Mouse (Mus musculus): ENCODE data around the gene Gm11444. TPM values are rescaled to one million over a fixed set of nuclear protein-coding genes. Genes with fewer than 3 reads are reported as not detected.
A peak's percentile ranks its signal among the peaks of the same experiment; 100 is the strongest.

The Gm11444 gene
- not detected in 2 replicates for polyA plus RNA-seq (2015; fragmentation: Nextera tagmentation; extraction: Ambion mirVana)

DNA sequence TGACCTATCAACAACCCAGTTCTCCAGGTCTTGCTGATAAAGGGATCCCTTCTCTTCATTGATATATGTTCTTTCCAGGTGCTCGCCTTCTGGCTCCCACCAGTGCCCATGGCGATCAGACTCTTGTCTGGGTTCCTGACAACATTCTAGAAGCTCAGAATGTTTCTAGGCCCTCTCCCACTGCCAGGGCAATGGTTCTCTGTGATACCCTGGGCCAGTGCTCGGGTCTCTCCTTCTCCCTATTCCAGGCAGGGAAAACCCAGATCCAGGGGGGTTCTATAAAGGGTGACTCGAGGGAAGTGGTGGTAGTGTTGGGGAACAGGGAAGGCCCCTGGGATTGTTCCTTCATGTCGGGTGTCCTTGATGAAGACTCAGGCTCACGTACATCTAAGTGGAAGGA lies at the start of gene Gm11444:
Gene Gm11444 (minus strand): TSS at position 101 of the 400 bp plus-strand sequence.
- Histone ChIP-seq H3K4me2 (peak within 1 kb of the TSS; percentile 62), H3K9ac (no peak within 1 kb of the TSS), H3K4me1 (replicated peaks) (no peaks in the 10 kb centered on the region), H3K27ac (replicated peaks) (no peak within 1 kb of the TSS), H3K4me3 (peak within 1 kb of the TSS; percentile 30; the same call in 1 of the 2 replicates), H3K36me3 (no peaks in the 10 kb centered on the region), H3K9me3 (no peaks in the 10 kb centered on the region), H3K27me3 (peaks cover 36% of the 10 kb centered on the region)
- ATAC-seq (ENCODE audit: low read depth), result no peak
- 80% methylated on average over 6 of the region's 6 CpGs for WGBS

DNA sequence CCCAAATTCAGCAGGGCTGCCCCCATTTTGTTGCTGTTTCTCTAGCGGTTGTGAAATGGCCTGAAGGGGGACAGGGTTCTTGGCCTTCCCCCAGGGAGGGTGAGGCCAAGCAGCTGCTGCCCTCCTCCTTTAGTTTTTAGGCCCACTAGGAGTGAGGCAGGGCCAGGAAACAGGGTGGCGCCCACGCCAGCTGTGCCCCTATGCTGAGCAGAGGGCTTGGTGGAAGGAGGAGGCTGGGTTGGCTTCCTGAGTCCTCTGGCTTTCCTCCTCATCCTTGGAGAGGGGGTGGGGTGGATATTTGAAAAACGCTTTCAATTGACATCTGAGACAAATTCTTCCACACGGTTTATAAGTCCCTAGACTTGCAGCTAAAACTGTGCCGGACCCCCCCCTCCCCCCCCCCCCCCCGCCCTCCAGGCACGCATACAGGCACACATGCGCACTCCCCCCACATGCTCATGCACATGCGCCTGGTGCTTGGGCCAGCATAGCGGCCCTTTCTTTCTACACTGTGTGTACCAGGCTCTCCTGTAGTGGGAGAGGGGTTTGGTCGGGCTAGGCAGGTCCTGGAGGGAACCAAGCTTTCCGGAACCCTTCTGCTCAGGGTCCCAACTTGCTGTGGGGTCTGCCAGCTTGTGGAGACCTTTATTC lies 46.3 kb upstream of the Gm11444 start:
- Histone ChIP-seq H3K4me3 (no peak overlapping the region), H3K36me3 (no peaks in the 10 kb centered on the region), H3K27me3 (peaks cover 98% of the 10 kb centered on the region), H3K9me3 (no peaks in the 10 kb centered on the region), H3K9ac (no peak overlapping the region), H3K27ac (replicated peaks) (no peak overlapping the region), H3K4me2 (no peak overlapping the region), H3K4me1 (replicated peaks) (peaks cover 8% of the 10 kb centered on the region)
- ATAC-seq (ENCODE audit: low read depth), result no peak
- 30% methylated on average over 9 of the region's 13 CpGs for WGBS

DNA sequence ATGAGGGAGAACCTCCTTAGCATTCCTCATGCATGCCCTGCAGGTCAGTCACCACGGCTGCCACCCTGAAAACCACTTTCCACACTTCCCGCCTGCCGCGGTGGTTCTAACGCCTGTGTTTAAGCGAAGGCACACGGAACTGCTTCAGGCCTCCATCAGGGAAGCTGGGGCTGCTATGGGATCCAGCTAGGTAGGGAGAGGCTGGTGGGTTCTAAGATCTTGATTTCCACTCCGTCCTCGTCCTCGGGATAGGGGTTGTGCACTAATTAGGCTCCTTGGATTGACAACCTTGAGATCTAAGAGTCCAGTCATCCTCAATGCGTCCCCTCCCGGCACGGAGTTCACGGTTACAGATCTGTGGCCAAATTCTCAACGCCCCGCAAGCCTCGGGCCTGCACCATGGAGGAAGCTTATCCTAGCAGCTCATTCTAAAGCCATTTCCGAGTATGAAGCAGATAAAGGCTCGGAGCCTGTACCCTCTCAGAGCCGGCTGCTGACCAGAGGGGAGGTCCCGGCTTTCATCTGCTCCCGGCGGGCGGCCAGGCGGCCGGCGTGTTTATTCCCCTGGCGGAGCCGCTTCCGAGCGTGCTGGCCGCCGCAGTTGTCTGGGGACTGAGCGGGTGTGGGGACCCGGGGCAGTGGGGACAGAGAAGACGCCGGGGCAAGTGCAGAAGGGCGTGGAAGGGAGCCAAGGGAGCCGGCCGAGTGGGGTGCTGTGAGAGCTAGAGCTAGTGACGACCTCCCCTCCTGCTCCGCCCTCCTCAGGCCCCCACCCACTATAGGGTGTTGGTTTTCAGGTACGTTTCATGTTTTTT lies 44.8 kb upstream of the Gm11444 start:
- no peak overlapping the region for H3K27ac ChIP-seq (replicated peaks)
- H3K9me3 ChIP-seq, result no peaks in the 10 kb centered on the region
- 1% methylated on average over 42 of the region's 43 CpGs for WGBS
- H3K27me3 ChIP-seq, result peaks cover 98% of the 10 kb centered on the region
- H3K4me1 ChIP-seq (replicated peaks), result peaks cover 10% of the 10 kb centered on the region
- H3K4me2 ChIP-seq, result peak overlapping the region; percentile 51
- peak overlapping the region; percentile 21 for H3K4me3 ChIP-seq
- H3K36me3 ChIP-seq, result no peaks in the 10 kb centered on the region
- no peak for ATAC-seq (ENCODE audit: low read depth)
- 0 out of 2 replicates have a peak overlapping the region, but pooled peaks have one; percentile 41 for H3K9ac ChIP-seq

GRCm38 (mm10) chr11:85894136-85894530 lies 44.0 kb upstream of the Gm11444 start:
- no peaks in the 10 kb centered on the region for H3K36me3 ChIP-seq
- WGBS, result 5% methylated on average over 3 of the region's 3 CpGs

DNA sequence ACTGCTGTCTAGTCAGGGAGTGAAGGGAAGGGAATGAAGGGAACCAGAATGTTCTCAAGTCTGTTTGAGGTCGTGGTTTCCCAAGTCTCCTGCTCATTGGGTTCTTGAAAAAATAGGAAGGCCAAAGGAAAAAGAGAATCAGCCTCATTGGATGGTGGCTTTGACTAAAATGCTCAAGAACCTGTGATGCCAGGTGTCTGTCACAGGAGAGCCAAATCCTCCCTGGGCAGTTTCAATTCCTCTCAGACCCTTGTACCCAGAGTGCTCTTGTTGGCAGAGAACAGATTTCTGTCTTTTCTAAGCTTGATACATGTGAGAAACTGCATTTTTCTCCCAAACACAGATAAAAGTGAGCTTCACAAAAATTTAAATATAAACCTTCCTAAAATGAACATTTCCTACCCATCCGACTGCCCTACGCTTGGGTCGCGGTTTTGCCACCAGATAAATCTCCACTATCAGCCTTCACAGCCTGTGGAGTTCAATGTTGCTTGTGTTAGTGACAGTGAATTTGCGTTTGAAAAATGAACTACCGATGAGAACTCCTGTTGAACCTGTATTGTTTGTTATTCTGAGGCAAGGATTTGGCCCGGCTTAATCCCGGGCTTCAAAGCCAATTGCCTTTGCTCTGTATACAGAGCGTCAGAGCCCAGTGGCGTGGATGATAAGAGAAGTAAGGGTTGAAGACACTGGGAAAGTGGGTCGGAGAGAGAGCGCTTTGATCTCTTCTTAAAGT lies 43.4 kb upstream of the Gm11444 start:
- no peak overlapping the region for H3K4me2 ChIP-seq
- H3K9me3 ChIP-seq, result no peaks in the 10 kb centered on the region
- peaks cover 13% of the 10 kb centered on the region for H3K4me1 ChIP-seq (replicated peaks)
- H3K27ac ChIP-seq (replicated peaks), result no peak overlapping the region
- H3K4me3 ChIP-seq, result no peak overlapping the region
- H3K9ac ChIP-seq, result no peak overlapping the region
- no peaks in the 10 kb centered on the region for H3K36me3 ChIP-seq
- ATAC-seq (ENCODE audit: low read depth), result no peak
- WGBS, result 1% methylated on average over 13 of the region's 13 CpGs
- peaks cover 99% of the 10 kb centered on the region for H3K27me3 ChIP-seq

More at GRCm38 (mm10) chr11:85894136-85894530, 44.0 kb upstream of the Gm11444 start:
- Histone ChIP-seq H3K27me3 (peaks cover 99% of the 10 kb centered on the region), H3K27ac (replicated peaks) (no peak overlapping the region), H3K4me2 (no peak overlapping the region), H3K4me3 (no peak overlapping the region), H3K9ac (no peak overlapping the region), H3K4me1 (replicated peaks) (peaks cover 12% of the 10 kb centered on the region), H3K9me3 (no peaks in the 10 kb centered on the region)
- no peak for ATAC-seq (ENCODE audit: low read depth)

- Histone ChIP-seq H3K9me3 (no peaks in the 10 kb centered on the region), H3K9ac (no peak overlapping the region), H3K36me3 (no peaks in the 10 kb centered on the region), H3K27ac (replicated peaks) (no peak overlapping the region), H3K4me3 (no peak overlapping the region), H3K4me1 (replicated peaks) (peaks cover 18% of the 10 kb centered on the region), H3K27me3 (peaks cover 99% of the 10 kb centered on the region), H3K4me2 (no peak overlapping the region)
- WGBS, result 1% methylated on average over 6 of the region's 6 CpGs
- ATAC-seq (ENCODE audit: low read depth), result no peak
These were observed 42.6 kb upstream of the Gm11444 start for GRCm38 (mm10) chr11:85892771-85893170.

DNA sequence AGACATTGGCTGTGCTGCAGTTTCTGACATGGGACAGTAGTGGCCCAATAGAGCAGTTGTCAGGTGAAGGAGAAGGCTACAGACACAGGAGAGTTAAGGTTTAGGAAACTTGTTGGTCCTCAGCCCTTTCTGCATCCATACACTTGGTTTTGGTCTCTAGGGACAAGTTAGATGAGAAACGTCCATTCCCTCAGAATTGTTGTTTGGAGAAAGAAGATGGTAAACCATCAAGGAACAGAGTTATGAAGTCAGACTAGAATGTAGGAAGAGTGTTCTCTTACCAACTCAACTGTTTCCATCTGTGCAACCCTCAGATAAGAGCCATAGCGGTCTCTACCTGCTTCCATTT lies 41.5 kb upstream of the Gm11444 start:
- no peaks in the 10 kb centered on the region for H3K9me3 ChIP-seq
- 0% methylated on average over 2 of the region's 2 CpGs for WGBS

DNA sequence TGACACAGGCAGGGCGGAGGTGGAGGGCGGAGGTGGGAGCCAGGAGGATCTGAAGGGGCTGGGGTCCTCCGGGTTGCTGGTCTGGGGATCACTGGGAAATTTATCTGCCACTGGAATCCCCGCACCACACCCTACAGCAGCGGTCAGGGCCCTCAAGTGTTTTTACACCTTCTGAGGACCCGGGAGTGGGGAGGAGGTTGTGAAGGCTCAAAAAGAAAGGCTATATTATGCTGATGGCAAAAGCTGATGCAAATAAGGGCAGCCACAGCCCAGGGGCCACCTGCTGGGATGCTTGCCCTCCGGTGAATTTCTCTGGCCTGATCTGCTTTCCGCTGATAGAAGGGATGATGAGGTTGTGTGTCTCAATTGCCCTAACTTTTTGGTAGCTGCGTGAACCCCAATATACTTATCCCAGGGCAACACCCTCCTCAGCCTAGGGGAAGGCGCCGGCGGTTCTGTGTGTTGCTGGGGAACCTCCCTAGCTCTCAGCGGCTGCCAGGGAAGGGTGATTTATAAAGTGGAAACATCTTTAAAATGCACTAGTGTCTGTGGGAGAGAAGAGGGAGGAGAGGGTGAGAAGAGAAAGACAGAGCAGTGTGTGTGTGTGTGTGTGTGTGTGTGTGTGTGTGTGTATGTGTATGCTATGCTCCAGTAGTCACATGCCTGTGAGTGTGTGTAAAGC lies 41.0 kb upstream of the Gm11444 start:
- WGBS, result under 1% methylated on average over 13 of the region's 13 CpGs
- no peak overlapping the region for H3K4me3 ChIP-seq
- no peaks in the 10 kb centered on the region for H3K36me3 ChIP-seq
- no peaks in the 10 kb centered on the region for H3K9me3 ChIP-seq
- H3K27me3 ChIP-seq, result peaks cover 98% of the 10 kb centered on the region
- no peak overlapping the region for H3K9ac ChIP-seq
- H3K4me2 ChIP-seq, result no peak overlapping the region
- no peak for ATAC-seq (ENCODE audit: low read depth)
- peaks cover 23% of the 10 kb centered on the region for H3K4me1 ChIP-seq (replicated peaks)
- H3K27ac ChIP-seq (replicated peaks), result no peak overlapping the region

More for the DNA sequence above, 41.5 kb upstream of the Gm11444 start:
- ATAC-seq (ENCODE audit: low read depth), result no peak
- no peak overlapping the region for H3K4me3 ChIP-seq
- no peaks in the 10 kb centered on the region for H3K36me3 ChIP-seq
- H3K9ac ChIP-seq, result no peak overlapping the region
- no peak overlapping the region for H3K27ac ChIP-seq (replicated peaks)
- H3K4me1 ChIP-seq (replicated peaks), result peaks cover 18% of the 10 kb centered on the region
- no peak overlapping the region for H3K4me2 ChIP-seq
- peaks cover 98% of the 10 kb centered on the region for H3K27me3 ChIP-seq

GRCm38 (mm10) chr11:85890563-85890845 lies 40.4 kb upstream of the Gm11444 start:
- H3K36me3 ChIP-seq, result no peaks in the 10 kb centered on the region
- peaks cover 98% of the 10 kb centered on the region for H3K27me3 ChIP-seq
- no peak overlapping the region for H3K4me3 ChIP-seq
- ATAC-seq (ENCODE audit: low read depth), result no peak
- WGBS, result 3% methylated on average over 13 of the region's 13 CpGs
- peaks cover 25% of the 10 kb centered on the region for H3K4me1 ChIP-seq (replicated peaks)
- no peak overlapping the region for H3K4me2 ChIP-seq
- H3K9me3 ChIP-seq, result no peaks in the 10 kb centered on the region
- H3K9ac ChIP-seq, result no peak overlapping the region
- H3K27ac ChIP-seq (replicated peaks), result no peak overlapping the region

- Histone ChIP-seq H3K4me3 (no peak overlapping the region), H3K36me3 (no peaks in the 10 kb centered on the region), H3K9ac (no peak overlapping the region), H3K4me1 (replicated peaks) (peaks cover 21% of the 10 kb centered on the region), H3K4me2 (no peak overlapping the region), H3K27me3 (peaks cover 98% of the 10 kb centered on the region), H3K27ac (replicated peaks) (no peak overlapping the region), H3K9me3 (no peaks in the 10 kb centered on the region)
- ATAC-seq (ENCODE audit: low read depth), result no peak
- WGBS, result 2% methylated on average over 47 of the region's 47 CpGs
These were observed 39.8 kb upstream of the Gm11444 start for GRCm38 (mm10) chr11:85889730-85890562.

GRCm38 (mm10) chr11:85889056-85889729 lies 39.1 kb upstream of the Gm11444 start:
- 14% methylated on average over 8 of the region's 8 CpGs for WGBS
- Histone ChIP-seq H3K4me1 (replicated peaks) (peaks cover 16% of the 10 kb centered on the region), H3K27ac (replicated peaks) (no peak overlapping the region), H3K4me2 (no peak overlapping the region), H3K9ac (no peak overlapping the region), H3K9me3 (no peaks in the 10 kb centered on the region), H3K4me3 (no peak overlapping the region), H3K27me3 (peaks cover 98% of the 10 kb centered on the region), H3K36me3 (no peaks in the 10 kb centered on the region)
- no peak for ATAC-seq (ENCODE audit: low read depth)
